Mouse (Mus musculus): ENCODE data around the gene Rad51b. TPM values are rescaled to one million over a fixed set of nuclear protein-coding genes. Genes with fewer than 3 reads are reported as not detected.

Gene Rad51b
- polyA plus RNA-seq, 1 experiment: 1.1 TPM

- DNase-seq: no peak
- TF ChIP-seq POLR2A (IDR thresholded peaks at IDR 0.05; ENCODE audit: borderline replicate concordance, extremely low read depth, low read depth, low read length): no peak
- WGBS: 75% methylated on average over 3 of the region's 3 CpGs
- H3K4me1 ChIP-seq (ENCODE audit: control insufficient read depth, insufficient read depth, low read length): peaks cover 9% of the 10 kb centered on the region
- H3K4me3 ChIP-seq (replicated peaks; ENCODE audit: extremely low read depth, low read depth, low read length): no peak overlapping the region
Observed at GRCm38 (mm10) chr12:79602641-79603040, 305.6 kb downstream of the Rad51b start.

- Histone ChIP-seq H3K4me3 (replicated peaks; ENCODE audit: extremely low read depth, low read depth, low read length) (no peak overlapping the region), H3K4me1 (ENCODE audit: control insufficient read depth, insufficient read depth, low read length) (peaks cover 10% of the 10 kb centered on the region)
- DNase-seq: no peak
- WGBS: 91% methylated on average over 2 of the region's 2 CpGs
- TF ChIP-seq CTCF (IDR thresholded peaks at IDR 0.05; ENCODE audit: insufficient read depth, low read length) (no peak), POLR2A (IDR thresholded peaks at IDR 0.05; ENCODE audit: borderline replicate concordance, extremely low read depth, low read depth, low read length) (no peak)
Observed at GRCm38 (mm10) chr12:79604850-79605249, 307.8 kb downstream of the Rad51b start.

GRCm38 (mm10) chr12:79606197-79606631 lies 309.1 kb downstream of the Rad51b start:
- DNase-seq: peak; percentile 49
- TF ChIP-seq CTCF (IDR thresholded peaks at IDR 0.05; ENCODE audit: insufficient read depth, low read length): no peak
- no peak for TF ChIP-seq POLR2A (IDR thresholded peaks at IDR 0.05; ENCODE audit: borderline replicate concordance, extremely low read depth, low read depth, low read length)
- 70% methylated on average over 11 of the region's 11 CpGs for WGBS
- Histone ChIP-seq H3K4me1 (ENCODE audit: control insufficient read depth, insufficient read depth, low read length) (peaks cover 9% of the 10 kb centered on the region), H3K4me3 (replicated peaks; ENCODE audit: extremely low read depth, low read depth, low read length) (no peak overlapping the region)

- DNase-seq: no peak
- H3K4me1 ChIP-seq (ENCODE audit: control insufficient read depth, insufficient read depth, low read length): peaks cover 22% of the 10 kb centered on the region
- TF ChIP-seq CTCF (IDR thresholded peaks at IDR 0.05; ENCODE audit: insufficient read depth, low read length): no peak
- no peak for TF ChIP-seq POLR2A (IDR thresholded peaks at IDR 0.05; ENCODE audit: borderline replicate concordance, extremely low read depth, low read depth, low read length)
- no peak overlapping the region for H3K4me3 ChIP-seq (replicated peaks; ENCODE audit: extremely low read depth, low read depth, low read length)
- 84% methylated on average over 8 of the region's 8 CpGs for WGBS
Observed at GRCm38 (mm10) chr12:79609399-79610010, 312.4 kb downstream of the Rad51b start.

DNA sequence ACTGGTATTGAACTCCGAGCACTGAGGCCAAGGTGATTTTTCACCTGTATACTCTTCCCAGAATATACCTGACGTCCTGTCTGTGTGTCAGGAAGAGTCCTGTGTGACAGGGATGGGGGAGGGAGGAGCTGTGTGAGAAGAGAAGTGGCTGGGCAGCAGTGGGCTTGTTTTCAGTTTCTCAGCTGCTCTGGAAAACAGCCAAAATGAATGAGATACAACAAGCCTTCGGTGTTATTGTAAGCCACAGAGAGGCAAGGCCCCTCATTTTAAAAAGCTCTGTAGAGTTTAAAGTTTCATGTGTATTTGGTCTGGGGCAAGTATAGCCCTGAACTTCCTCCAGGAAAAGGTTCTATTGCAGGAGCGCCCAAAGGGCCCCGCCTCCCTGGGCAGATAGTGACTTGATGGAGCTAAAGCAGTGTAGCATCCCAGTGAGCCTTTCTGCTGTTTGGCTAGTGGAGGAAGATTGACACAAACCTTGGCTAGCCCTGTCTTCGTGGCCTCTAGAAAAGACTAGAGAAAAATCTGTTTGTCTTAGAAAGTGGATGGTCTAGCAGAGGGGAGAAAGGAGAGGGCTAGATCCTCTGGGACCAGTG lies 313.5 kb downstream of the Rad51b start:
- no peak overlapping the region for H3K4me3 ChIP-seq (replicated peaks; ENCODE audit: extremely low read depth, low read depth, low read length)
- WGBS: 40% methylated on average over 6 of the region's 6 CpGs
- H3K4me1 ChIP-seq (ENCODE audit: control insufficient read depth, insufficient read depth, low read length): peaks cover 22% of the 10 kb centered on the region
- TF ChIP-seq POLR2A (IDR thresholded peaks at IDR 0.05; ENCODE audit: borderline replicate concordance, extremely low read depth, low read depth, low read length) (no peak), CTCF (IDR thresholded peaks at IDR 0.05; ENCODE audit: insufficient read depth, low read length) (no peak)
- DNase-seq: no peak

- WGBS: 77% methylated on average over 2 of the region's 2 CpGs
- H3K4me3 ChIP-seq (replicated peaks; ENCODE audit: extremely low read depth, low read depth, low read length): no peak overlapping the region
Observed at GRCm38 (mm10) chr12:79611665-79612064, 314.6 kb downstream of the Rad51b start.

DNA sequence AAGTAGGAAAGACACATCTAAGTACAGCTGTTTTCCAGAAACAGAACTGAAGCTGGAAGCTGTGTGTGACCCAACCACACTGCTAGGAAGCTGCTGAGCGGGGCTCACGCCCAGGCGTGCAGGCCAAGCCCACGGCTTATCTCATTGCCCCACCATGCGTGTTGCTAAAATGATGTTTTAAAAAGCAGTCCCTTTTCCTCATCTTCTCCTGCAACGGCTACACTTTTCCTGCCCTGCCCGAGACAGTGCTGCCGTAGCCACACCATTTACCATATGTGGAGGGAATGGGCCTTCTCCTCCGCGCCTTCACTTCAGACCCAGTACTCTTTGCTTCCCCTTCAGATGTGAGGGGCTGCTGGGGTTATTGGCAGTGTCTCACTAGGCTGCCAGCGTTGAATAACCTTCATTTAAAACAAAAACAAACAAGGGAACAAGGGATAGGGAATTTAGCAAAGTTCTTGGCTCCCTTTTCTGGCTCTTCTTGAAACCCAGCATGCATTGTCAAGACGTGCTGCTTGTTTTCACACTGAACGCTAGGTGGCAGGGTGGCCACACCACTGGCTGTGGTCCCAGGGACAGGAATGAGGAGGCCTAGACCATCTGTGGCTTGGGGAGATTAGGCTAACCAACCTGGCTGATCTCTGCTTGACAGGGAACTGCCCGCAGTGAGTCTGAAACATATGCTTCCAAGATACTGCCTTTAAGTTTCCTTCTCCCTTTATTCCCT lies 315.4 kb downstream of the Rad51b start:
- Histone ChIP-seq H3K4me1 (ENCODE audit: control insufficient read depth, insufficient read depth, low read length) (peaks cover 22% of the 10 kb centered on the region), H3K4me3 (replicated peaks; ENCODE audit: extremely low read depth, low read depth, low read length) (no peak overlapping the region)
- peak; percentile 82 for DNase-seq
- TF ChIP-seq CTCF (IDR thresholded peaks at IDR 0.05; ENCODE audit: insufficient read depth, low read length) (peak; percentile 99), POLR2A (IDR thresholded peaks at IDR 0.05; ENCODE audit: borderline replicate concordance, extremely low read depth, low read depth, low read length) (0 out of 2 replicates have a peak, but pooled peaks have one; percentile 16)
- WGBS: 44% methylated on average over 14 of the region's 14 CpGs

More at GRCm38 (mm10) chr12:79611665-79612064, 314.6 kb downstream of the Rad51b start:
- H3K4me1 ChIP-seq (ENCODE audit: control insufficient read depth, insufficient read depth, low read length): peaks cover 22% of the 10 kb centered on the region
- DNase-seq: no peak
- TF ChIP-seq CTCF (IDR thresholded peaks at IDR 0.05; ENCODE audit: insufficient read depth, low read length) (no peak), POLR2A (IDR thresholded peaks at IDR 0.05; ENCODE audit: borderline replicate concordance, extremely low read depth, low read depth, low read length) (no peak)

DNA sequence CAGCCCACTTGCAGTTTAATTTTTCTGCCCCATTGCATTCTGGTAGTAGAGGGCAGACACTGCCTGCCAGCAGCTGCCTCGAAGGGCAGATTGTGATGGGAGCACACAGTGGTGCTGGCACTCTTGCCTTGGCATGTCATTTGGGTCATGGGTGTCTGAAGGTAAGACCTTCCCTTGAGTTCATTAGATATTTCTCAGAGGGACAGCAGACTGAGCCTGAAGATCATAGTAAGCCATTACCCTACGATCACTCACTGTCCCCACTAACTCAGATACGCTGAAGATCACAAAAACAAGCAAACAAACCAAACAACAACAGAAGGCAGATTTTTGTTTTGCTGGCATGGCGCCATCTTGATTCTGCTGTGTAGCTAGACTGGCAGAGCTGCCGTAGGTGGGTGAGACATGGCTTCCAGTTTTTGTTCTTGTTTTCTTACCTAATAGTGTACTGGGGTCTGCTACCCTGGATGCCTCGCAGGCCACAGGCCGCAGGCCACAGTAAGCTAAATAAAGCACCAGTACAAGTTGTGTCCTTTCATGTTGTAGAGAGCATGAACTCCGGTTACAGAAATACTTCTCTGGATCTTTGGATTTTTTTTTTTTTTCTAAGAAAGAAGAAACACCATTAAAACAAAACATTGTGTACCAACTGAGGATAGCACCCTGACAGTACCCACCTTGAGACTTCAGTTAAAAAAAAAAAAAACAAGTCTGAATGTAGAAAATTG lies 316.1 kb downstream of the Rad51b start:
- 72% methylated on average over 8 of the region's 8 CpGs for WGBS
- Histone ChIP-seq H3K4me3 (replicated peaks; ENCODE audit: extremely low read depth, low read depth, low read length) (no peak overlapping the region), H3K4me1 (ENCODE audit: control insufficient read depth, insufficient read depth, low read length) (peaks cover 22% of the 10 kb centered on the region)
- DNase-seq: no peak
- TF ChIP-seq CTCF (IDR thresholded peaks at IDR 0.05; ENCODE audit: insufficient read depth, low read length) (no peak), POLR2A (IDR thresholded peaks at IDR 0.05; ENCODE audit: borderline replicate concordance, extremely low read depth, low read depth, low read length) (no peak)

GRCm38 (mm10) chr12:79613846-79614582 lies 316.9 kb downstream of the Rad51b start:
- no peak for DNase-seq
- TF ChIP-seq POLR2A (IDR thresholded peaks at IDR 0.05; ENCODE audit: borderline replicate concordance, extremely low read depth, low read depth, low read length) (no peak), CTCF (IDR thresholded peaks at IDR 0.05; ENCODE audit: insufficient read depth, low read length) (no peak)
- 59% methylated on average over 9 of the region's 9 CpGs for WGBS
- H3K4me3 ChIP-seq (replicated peaks; ENCODE audit: extremely low read depth, low read depth, low read length): no peak overlapping the region
- peaks cover 22% of the 10 kb centered on the region for H3K4me1 ChIP-seq (ENCODE audit: control insufficient read depth, insufficient read depth, low read length)
